Comparison of ENCODE assay signal across 8 mouse cellular contexts in genomic region chr17:83545756-83546742, GRCm38 (mm10). TPM values are rescaled to one million over a fixed set of nuclear protein-coding genes. Genes with fewer than 3 reads are reported as not detected.
DNase-seq lines count a peak whose midpoint lies in the region; ATAC-seq lines count a peak whose summit lies in the region.

No protein-coding gene starts in this region.

- no peaks in the 10 kb centered on the region for H3K36me3 ChIP-seq in forebrain, embryonic 16.5 days (ENCODE audit: control insufficient read depth, insufficient read depth)
- H3K36me3 ChIP-seq in limb, embryonic 15.5 days: no peaks in the 10 kb centered on the region

- H3K9ac ChIP-seq in forebrain, embryonic 16.5 days (replicated peaks; ENCODE audit: low read depth, low read length): peak overlapping the region; percentile 44
- no peak overlapping the region for H3K9ac ChIP-seq in limb, embryonic 15.5 days

- ATAC-seq in forebrain, embryonic 16.5 days: peak; percentile 76
- no peak for ATAC-seq in limb, embryonic 15.5 days (ENCODE audit: insufficient number of reproducible peaks, low FRiP score, low TSS enrichment, low read depth)
- ATAC-seq in megakaryocyte-erythroid progenitor cell, adult 5-6 weeks (replicated peaks; ENCODE audit: low FRiP score, low TSS enrichment, poor library complexity, severe bottlenecking): no peak

- H3K4me3 ChIP-seq in forebrain, embryonic 16.5 days (replicated peaks; ENCODE audit: low read length): peak overlapping the region; percentile 32
- H3K4me3 ChIP-seq in limb, embryonic 15.5 days: peak overlapping the region; percentile 31

- 7% methylated on average over 35 of the region's 35 CpGs for WGBS in forebrain, embryonic 16.5 days
- WGBS in limb, embryonic 15.5 days: 8% methylated on average over 35 of the region's 35 CpGs

- H3K4me1 ChIP-seq in forebrain, embryonic 16.5 days (replicated peaks; ENCODE audit: control insufficient read depth, insufficient read depth, low read length): peaks cover 28% of the 10 kb centered on the region
- peaks cover 19% of the 10 kb centered on the region for H3K4me1 ChIP-seq in limb, embryonic 15.5 days

- peak overlapping the region; percentile 49 for H3K4me2 ChIP-seq in forebrain, embryonic 16.5 days (ENCODE audit: low read length)
- peak overlapping the region; percentile 43 for H3K4me2 ChIP-seq in limb, embryonic 15.5 days

- H3K27ac ChIP-seq in forebrain, embryonic 16.5 days (ENCODE audit: low read length): no peak overlapping the region
- no peak overlapping the region for H3K27ac ChIP-seq in limb, embryonic 15.5 days

- peaks cover 6% of the 10 kb centered on the region for H3K27me3 ChIP-seq in forebrain, embryonic 16.5 days (replicated peaks; ENCODE audit: control insufficient read depth, insufficient read depth, low read length)
- H3K27me3 ChIP-seq in limb, embryonic 15.5 days: peaks cover 50% of the 10 kb centered on the region

- peak; percentile 63 for DNase-seq in layer of hippocampus, adult 9-11 months
- no peak for DNase-seq in layer of hippocampus, adult 9-10 months (ENCODE audit: low spot score)
- peak; percentile 30 for DNase-seq in adrenal gland, postnatal 25 days
- DNase-seq in retina, embryonic 14.5 days (ENCODE audit: low spot score): peak; percentile 23
- DNase-seq in cerebellum, adult 11 months: no peak

- no peaks in the 10 kb centered on the region for H3K9me3 ChIP-seq in forebrain, embryonic 16.5 days (ENCODE audit: control insufficient read depth, low read length)
- no peaks in the 10 kb centered on the region for H3K9me3 ChIP-seq in limb, embryonic 15.5 days

RNA-seq across cellular contexts. Expression of gene Cox7a2l, which starts 28.9 kb away (rescaled TPM):
- total RNA-seq in adrenal gland, postnatal 25 days (2021): 142 and 170 TPM in 2 replicates
- 179 and 181 TPM in 2 replicates for polyA plus RNA-seq in forebrain, embryonic 16.5 days (2015; fragmentation: Nextera tagmentation; extraction: Ambion mirVana)
- 142 and 145 TPM in 2 replicates for polyA plus RNA-seq in limb, embryonic 15.5 days (2015; fragmentation: Nextera tagmentation; extraction: Ambion mirVana)
- 214 and 239 TPM in 2 replicates for total RNA-seq in megakaryocyte-erythroid progenitor cell, adult 5-6 weeks (2014; fragmentation: Nextera tagmentation)
- 161 and 186 TPM in 2 replicates for total RNA-seq in megakaryocyte-erythroid progenitor cell, adult 5-6 weeks (2017)

Comparison
In these comparisons a context has a peak if more than half of its experiments do, and no peak if none do; other contexts are left out.
1. DNase-seq: peak in layer of hippocampus, adult 9-11 months (single experiment), adrenal gland, postnatal 25 days (single experiment) and retina, embryonic 14.5 days (single experiment); none in layer of hippocampus, adult 9-10 months (single experiment) and cerebellum, adult 11 months (single experiment).